ENCODE assay signal across 10 mouse cellular contexts in the genomic region with DNA sequence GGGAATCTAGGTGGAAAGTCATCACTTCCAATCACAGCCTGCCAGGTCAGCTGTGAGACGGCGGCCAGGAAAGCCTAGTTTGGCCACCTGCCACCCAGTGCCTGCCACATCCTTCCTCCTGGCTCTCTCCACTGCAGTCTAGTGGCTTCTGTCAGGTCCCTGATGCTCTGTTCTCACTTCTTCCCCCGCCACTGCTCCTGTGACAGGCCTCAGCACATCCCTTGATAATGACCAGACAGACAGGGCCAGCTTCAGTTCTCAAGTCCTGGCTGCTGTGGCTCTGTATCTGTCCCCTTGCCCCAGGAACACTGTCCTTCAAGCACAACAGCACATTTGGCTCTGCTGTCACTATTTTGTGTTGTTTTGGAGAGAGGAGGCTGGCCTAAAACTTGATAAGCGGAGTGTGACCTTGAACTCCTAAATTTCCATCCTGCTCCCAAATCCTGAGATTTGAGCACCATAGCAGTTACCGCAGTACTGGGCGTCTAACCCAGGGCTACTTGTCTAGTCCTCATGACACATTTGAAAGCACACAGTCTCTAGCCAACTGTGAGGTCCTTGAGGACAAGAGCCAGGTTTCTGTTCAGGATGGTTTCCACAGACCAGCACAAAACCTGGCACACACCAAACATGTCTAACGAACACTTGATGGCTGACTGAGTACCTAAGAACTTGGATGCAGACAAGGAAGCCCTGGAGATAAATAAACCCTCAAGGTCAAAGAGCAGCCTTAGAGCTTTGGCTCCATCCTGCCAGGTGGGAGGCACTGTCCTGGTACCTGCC.
DNase-seq lines count a peak whose midpoint lies in the region; TF ChIP-seq lines count a peak whose summit lies in the region.
"Had no signal": no experiment of that assay in that cellular context is flagged by ENCODE, and none has a peak within 500 bp of the region (broad histone marks: within the 10 kb centered on the region; RNA-seq: fewer than 3 reads in every experiment).

No protein-coding gene starts in this region.

- TF ChIP-seq CTCF in small intestine, adult 2 months (IDR thresholded peaks at IDR 0.05; ENCODE audit: extremely low read depth, insufficient read length, insufficient replicate concordance, low read depth, low read length): no peak

- H3K27me3 ChIP-seq in small intestine, adult 2 months (ENCODE audit: control insufficient read depth, insufficient read depth, low read length): no peaks in the 10 kb centered on the region

- H3K36me3 ChIP-seq in small intestine, adult 2 months (ENCODE audit: control insufficient read depth, insufficient read depth, low read length): peaks cover 31% of the 10 kb centered on the region

- peak overlapping the region; percentile 11; the same call in 1 of the 2 replicates for H3K27ac ChIP-seq in small intestine, adult 2 months (ENCODE audit: insufficient read depth, low read depth, low read length)
- H3K27ac ChIP-seq: liver, embryonic 14.5 days had no signal

- TF ChIP-seq POLR2A in small intestine, adult 2 months (IDR thresholded peaks at IDR 0.05; ENCODE audit: low read depth, low read length): no peak

- intact Hi-C loops in heart, postnatal 14 days (cut with DNase I): no loop called here

- no peak overlapping the region for H3K4me3 ChIP-seq in small intestine, adult 2 months (ENCODE audit: low read depth, low read length)
- H3K4me3 ChIP-seq: erythroblast, embryonic 14.5 days had no signal

- H3K4me1 ChIP-seq in small intestine, adult 2 months (ENCODE audit: control insufficient read depth, insufficient read depth, insufficient read length, low read length): peaks cover 22% of the 10 kb centered on the region

- peak; percentile 85 for DNase-seq in layer of hippocampus, adult 9-11 months
- no peak for DNase-seq in layer of hippocampus, adult 18-20 months (ENCODE audit: low spot score in 2 of 2)
- peak; percentile 81 for DNase-seq in adrenal gland, postnatal 10 days
- DNase-seq in cerebellum, postnatal 36 days: peak; percentile 76 to 80
- DNase-seq in heart, postnatal 14 days: peak; percentile 72 to 73
- DNase-seq in B cell, adult 2 months: no peak
- no peak for DNase-seq in thymus, postnatal 36 days

- WGBS in small intestine, adult 2 months: 64% methylated on average over 7 of the region's 7 CpGs

Comparison
In these comparisons a context has a peak if more than half of its experiments do, and no peak if none do; other contexts are left out.
1. DNase-seq: peak in layer of hippocampus, adult 9-11 months (single experiment), adrenal gland, postnatal 10 days (single experiment), cerebellum, postnatal 36 days (2 of 2) and heart, postnatal 14 days (2 of 2); none in layer of hippocampus, adult 18-20 months (0 of 2), B cell, adult 2 months (0 of 2) and thymus, postnatal 36 days (0 of 2).